Mouse (Mus musculus): ENCODE results near the gene Dcbld1. TPM values are rescaled to one million over a fixed set of nuclear protein-coding genes. Genes with fewer than 3 reads are reported as not detected.

Gene Dcbld1
- total and polyA plus RNA-seq, 3 experiments, result under 0.01 TPM; not detected in 2

- no peak for DNase-seq (ENCODE audit: low spot score)
- Histone ChIP-seq H3K4me3 (ENCODE audit: low read depth, low read length) (no peak overlapping the region), H3K4me1 (ENCODE audit: insufficient read depth, low read depth, low read length) (no peaks in the 10 kb centered on the region), H3K9me3 (replicated peaks) (no peaks in the 10 kb centered on the region), H3K27me3 (ENCODE audit: insufficient read depth, low read length) (no peaks in the 10 kb centered on the region), H3K36me3 (replicated peaks) (no peaks in the 10 kb centered on the region)
- TF ChIP-seq GATA1 (IDR thresholded peaks at IDR 0.05; ENCODE audit: borderline replicate concordance, low read length) (no peak), POLR2AphosphoS5 (IDR thresholded peaks at IDR 0.05; ENCODE audit: insufficient replicate concordance, low read depth, low read length) (no peak), CTCF (IDR thresholded peaks at IDR 0.05; ENCODE audit: low read depth, low read length) (no peak), GATA2 (IDR thresholded peaks at IDR 0.05; ENCODE audit: borderline replicate concordance, low read depth, low read length) (no peak), TAL1 (conservative IDR thresholded peaks at IDR 0.05; ENCODE audit: low read depth, low read length) (no peak)
- no peak for ATAC-seq (ENCODE audit: extremely low read depth, insufficient number of reproducible peaks, low FRiP score, poor library complexity, severe bottlenecking)
Measured at GRCm38 (mm10) chr10:52257768-52258167, 24.3 kb downstream of the Dcbld1 start.

- Histone ChIP-seq H3K9me3 (replicated peaks) (no peaks in the 10 kb centered on the region), H3K36me3 (replicated peaks) (no peaks in the 10 kb centered on the region), H3K27me3 (ENCODE audit: insufficient read depth, low read length) (no peaks in the 10 kb centered on the region), H3K4me3 (ENCODE audit: low read depth, low read length) (no peak overlapping the region), H3K4me1 (ENCODE audit: insufficient read depth, low read depth, low read length) (no peaks in the 10 kb centered on the region)
- DNase-seq (ENCODE audit: low spot score), result no peak
- no peak for TF ChIP-seq POLR2AphosphoS5 (IDR thresholded peaks at IDR 0.05; ENCODE audit: insufficient replicate concordance, low read depth, low read length)
- no peak for TF ChIP-seq GATA1 (IDR thresholded peaks at IDR 0.05; ENCODE audit: borderline replicate concordance, low read length)
- no peak for TF ChIP-seq TAL1 (conservative IDR thresholded peaks at IDR 0.05; ENCODE audit: low read depth, low read length)
- TF ChIP-seq CTCF (IDR thresholded peaks at IDR 0.05; ENCODE audit: low read depth, low read length), result no peak
- TF ChIP-seq GATA2 (IDR thresholded peaks at IDR 0.05; ENCODE audit: borderline replicate concordance, low read depth, low read length), result no peak
- ATAC-seq (ENCODE audit: extremely low read depth, insufficient number of reproducible peaks, low FRiP score, poor library complexity, severe bottlenecking), result no peak
Measured at GRCm38 (mm10) chr10:52258180-52258948, 24.9 kb downstream of the Dcbld1 start.

GRCm38 (mm10) chr10:52260209-52260608 is 26.8 kb downstream of the Dcbld1 start:
- no peak for DNase-seq (ENCODE audit: low spot score)
- Histone ChIP-seq H3K9me3 (replicated peaks) (no peaks in the 10 kb centered on the region), H3K27me3 (ENCODE audit: insufficient read depth, low read length) (no peaks in the 10 kb centered on the region), H3K36me3 (replicated peaks) (no peaks in the 10 kb centered on the region), H3K4me3 (ENCODE audit: low read depth, low read length) (no peak overlapping the region), H3K4me1 (ENCODE audit: insufficient read depth, low read depth, low read length) (no peaks in the 10 kb centered on the region)
- ATAC-seq (ENCODE audit: extremely low read depth, insufficient number of reproducible peaks, low FRiP score, poor library complexity, severe bottlenecking), result no peak
- TF ChIP-seq GATA2 (IDR thresholded peaks at IDR 0.05; ENCODE audit: borderline replicate concordance, low read depth, low read length) (no peak), CTCF (IDR thresholded peaks at IDR 0.05; ENCODE audit: low read depth, low read length) (no peak), GATA1 (IDR thresholded peaks at IDR 0.05; ENCODE audit: borderline replicate concordance, low read length) (no peak), POLR2AphosphoS5 (IDR thresholded peaks at IDR 0.05; ENCODE audit: insufficient replicate concordance, low read depth, low read length) (no peak)

- no peak for DNase-seq (ENCODE audit: low spot score)
Measured at GRCm38 (mm10) chr10:52264162-52264561, 30.7 kb downstream of the Dcbld1 start.

GRCm38 (mm10) chr10:52268879-52269278 is 35.5 kb downstream of the Dcbld1 start:
- H3K9me3 ChIP-seq (replicated peaks), result no peaks in the 10 kb centered on the region
- H3K27me3 ChIP-seq (ENCODE audit: insufficient read depth, low read length), result no peaks in the 10 kb centered on the region
- H3K4me1 ChIP-seq (ENCODE audit: insufficient read depth, low read depth, low read length), result no peaks in the 10 kb centered on the region
- no peak for TF ChIP-seq TAL1 (conservative IDR thresholded peaks at IDR 0.05; ENCODE audit: low read depth, low read length)
- H3K4me3 ChIP-seq (ENCODE audit: low read depth, low read length), result no peak overlapping the region
- ATAC-seq (ENCODE audit: extremely low read depth, insufficient number of reproducible peaks, low FRiP score, poor library complexity, severe bottlenecking) (no peak), DNase-seq (ENCODE audit: low spot score) (no peak)
- no peaks in the 10 kb centered on the region for H3K36me3 ChIP-seq (replicated peaks)

More at GRCm38 (mm10) chr10:52264162-52264561, 30.7 kb downstream of the Dcbld1 start:
- no peak for ATAC-seq (ENCODE audit: extremely low read depth, insufficient number of reproducible peaks, low FRiP score, poor library complexity, severe bottlenecking)
- no peaks in the 10 kb centered on the region for H3K36me3 ChIP-seq (replicated peaks)
- no peak for TF ChIP-seq GATA1 (IDR thresholded peaks at IDR 0.05; ENCODE audit: borderline replicate concordance, low read length)
- no peak for TF ChIP-seq CTCF (IDR thresholded peaks at IDR 0.05; ENCODE audit: low read depth, low read length)
- no peak for TF ChIP-seq GATA2 (IDR thresholded peaks at IDR 0.05; ENCODE audit: borderline replicate concordance, low read depth, low read length)
- no peak for TF ChIP-seq POLR2AphosphoS5 (IDR thresholded peaks at IDR 0.05; ENCODE audit: insufficient replicate concordance, low read depth, low read length)
- no peaks in the 10 kb centered on the region for H3K4me1 ChIP-seq (ENCODE audit: insufficient read depth, low read depth, low read length)
- no peak overlapping the region for H3K4me3 ChIP-seq (ENCODE audit: low read depth, low read length)
- H3K9me3 ChIP-seq (replicated peaks), result no peaks in the 10 kb centered on the region
- H3K27me3 ChIP-seq (ENCODE audit: insufficient read depth, low read length), result no peaks in the 10 kb centered on the region

- Histone ChIP-seq H3K9me3 (replicated peaks) (no peaks in the 10 kb centered on the region), H3K36me3 (replicated peaks) (no peaks in the 10 kb centered on the region), H3K4me3 (ENCODE audit: low read depth, low read length) (no peak overlapping the region), H3K27me3 (ENCODE audit: insufficient read depth, low read length) (no peaks in the 10 kb centered on the region), H3K4me1 (ENCODE audit: insufficient read depth, low read depth, low read length) (no peaks in the 10 kb centered on the region)
- DNase-seq (ENCODE audit: low spot score), result no peak
- no peak for ATAC-seq (ENCODE audit: extremely low read depth, insufficient number of reproducible peaks, low FRiP score, poor library complexity, severe bottlenecking)
- TF ChIP-seq POLR2AphosphoS5 (IDR thresholded peaks at IDR 0.05; ENCODE audit: insufficient replicate concordance, low read depth, low read length) (no peak), TAL1 (conservative IDR thresholded peaks at IDR 0.05; ENCODE audit: low read depth, low read length) (no peak), GATA1 (IDR thresholded peaks at IDR 0.05; ENCODE audit: borderline replicate concordance, low read length) (no peak), CTCF (IDR thresholded peaks at IDR 0.05; ENCODE audit: low read depth, low read length) (no peak)
Measured at GRCm38 (mm10) chr10:52271385-52271784, 38.0 kb downstream of the Dcbld1 start.
